17 mouse cellular contexts compared by ENCODE assay signal in the genomic region with DNA sequence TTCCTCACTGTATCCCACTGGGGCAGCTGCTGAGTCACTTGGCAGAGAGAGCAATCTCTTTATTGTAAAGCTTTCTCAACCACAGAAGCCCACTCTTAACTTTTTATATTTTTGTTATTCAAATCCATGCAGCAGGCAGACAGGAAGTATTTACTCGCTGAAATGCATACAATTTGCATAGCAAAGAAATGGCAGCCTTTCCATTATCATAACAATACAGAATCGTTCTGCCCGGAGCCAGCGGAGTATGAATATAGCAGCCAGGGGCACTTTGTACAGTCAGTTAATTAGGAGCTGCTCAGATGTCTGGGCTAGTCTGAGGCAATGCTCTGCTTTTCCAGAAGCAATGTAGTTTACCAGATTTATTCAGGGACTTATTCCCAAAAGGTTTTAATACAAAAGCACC. TPM values are rescaled to one million over a fixed set of nuclear protein-coding genes. Genes with fewer than 3 reads are reported as not detected.
DNase-seq lines count a peak whose midpoint lies in the region; ATAC-seq and TF ChIP-seq lines count a peak whose summit lies in the region.
"Had no signal": no experiment of that assay in that cellular context is flagged by ENCODE, and none has a peak within 500 bp of the region (broad histone marks: within the 10 kb centered on the region; RNA-seq: fewer than 3 reads in every experiment).

No protein-coding gene starts in this region.

- H3K4me3 ChIP-seq in midbrain, embryonic 12.5 days = no peak overlapping the region
- H3K4me3 ChIP-seq in midbrain, embryonic 11.5 days (ENCODE audit: low read depth, low read length) = no peak overlapping the region
- no peak overlapping the region for H3K4me3 ChIP-seq in forebrain, embryonic 16.5 days (replicated peaks; ENCODE audit: low read length)
- H3K4me3 ChIP-seq in midbrain, postnatal 0 days (ENCODE audit: low read depth, low read length) = no peak overlapping the region
- H3K4me3 ChIP-seq: embryonic facial prominence, embryonic 15.5 days; heart, embryonic 13.5 days had no signal

- peak overlapping the region; percentile 15; the same call in 1 of the 2 replicates for H3K4me2 ChIP-seq in midbrain, embryonic 12.5 days (replicated peaks)
- H3K4me2 ChIP-seq in midbrain, embryonic 11.5 days = no peak overlapping the region
- no peak overlapping the region for H3K4me2 ChIP-seq in forebrain, embryonic 16.5 days (ENCODE audit: low read length)
- H3K4me2 ChIP-seq in midbrain, postnatal 0 days (ENCODE audit: low read depth, low read length, poor library complexity, severe bottlenecking) = no peak overlapping the region
- H3K4me2 ChIP-seq: embryonic facial prominence, embryonic 15.5 days; heart, embryonic 13.5 days; lung, embryonic 14.5 days had no signal

- DNase-seq in midbrain, embryonic 11.5 days (ENCODE audit: low spot score, missing footprints) = no peak
- DNase-seq in NIH3T3 (ENCODE audit: low read depth) = peak; percentile 41
- peak; percentile 58 for DNase-seq in midbrain, postnatal 0 days (ENCODE audit: low spot score)
- no peak for DNase-seq in frontal cortex, postnatal 10 days (ENCODE audit: low spot score in 2 of 2)
- no peak for DNase-seq in lung, postnatal 25 days (ENCODE audit: low spot score)
- no peak for DNase-seq in right cerebral cortex, postnatal 4 days
- DNase-seq: cerebellum, postnatal 14 days; gastrocnemius, postnatal 10 days; kidney, postnatal 10 days; lung, embryonic 14.5 days; thymus, postnatal 4 days had no signal

- WGBS in midbrain, embryonic 12.5 days = 19% methylated on average over 4 of the region's 4 CpGs
- WGBS in midbrain, embryonic 11.5 days = 24% methylated on average over 4 of the region's 4 CpGs
- 2% methylated on average over 4 of the region's 4 CpGs for WGBS in forebrain, embryonic 16.5 days
- WGBS in midbrain, postnatal 0 days = 7% methylated on average over 4 of the region's 4 CpGs

- no peaks in the 10 kb centered on the region for H3K9me3 ChIP-seq in midbrain, embryonic 12.5 days
- H3K9me3 ChIP-seq in midbrain, embryonic 11.5 days (ENCODE audit: control insufficient read depth, low read length) = no peaks in the 10 kb centered on the region
- no peaks in the 10 kb centered on the region for H3K9me3 ChIP-seq in forebrain, embryonic 16.5 days (ENCODE audit: control insufficient read depth, low read length)
- H3K9me3 ChIP-seq in midbrain, postnatal 0 days (ENCODE audit: low read length) = no peaks in the 10 kb centered on the region
- H3K9me3 ChIP-seq: embryonic facial prominence, embryonic 15.5 days; heart, embryonic 13.5 days had no signal

- no peak overlapping the region for H3K9ac ChIP-seq in midbrain, embryonic 12.5 days (replicated peaks)
- no peak overlapping the region for H3K9ac ChIP-seq in midbrain, embryonic 11.5 days (ENCODE audit: low read length)
- H3K9ac ChIP-seq in forebrain, embryonic 16.5 days (replicated peaks; ENCODE audit: low read depth, low read length) = no peak overlapping the region
- H3K9ac ChIP-seq in midbrain, postnatal 0 days (replicated peaks; ENCODE audit: low read length, poor library complexity, severe bottlenecking) = no peak overlapping the region
- H3K9ac ChIP-seq: embryonic facial prominence, embryonic 15.5 days; heart, embryonic 13.5 days; lung, embryonic 14.5 days had no signal

- no peak for TF ChIP-seq CTCF in midbrain, postnatal 0 days (IDR thresholded peaks at IDR 0.05)

- peaks cover 23% of the 10 kb centered on the region for H3K4me1 ChIP-seq in midbrain, embryonic 12.5 days
- H3K4me1 ChIP-seq in midbrain, embryonic 11.5 days (ENCODE audit: control insufficient read depth, insufficient read depth, low read length) = peaks cover 2% of the 10 kb centered on the region
- H3K4me1 ChIP-seq in forebrain, embryonic 16.5 days (replicated peaks; ENCODE audit: control insufficient read depth, insufficient read depth, low read length) = peaks cover 26% of the 10 kb centered on the region
- H3K4me1 ChIP-seq in midbrain, postnatal 0 days (ENCODE audit: insufficient read depth, low read length) = no peaks in the 10 kb centered on the region

- no peak overlapping the region for H3K27ac ChIP-seq in midbrain, embryonic 12.5 days (replicated peaks)
- H3K27ac ChIP-seq in midbrain, embryonic 11.5 days (ENCODE audit: low read depth, low read length) = no peak overlapping the region
- H3K27ac ChIP-seq in forebrain, embryonic 16.5 days (ENCODE audit: low read length) = no peak overlapping the region; the same call in 1 of the 2 replicates
- no peak overlapping the region for H3K27ac ChIP-seq in midbrain, postnatal 0 days (ENCODE audit: low read depth, low read length)
- H3K27ac ChIP-seq: embryonic facial prominence, embryonic 15.5 days; heart, embryonic 13.5 days had no signal

- peaks cover 17% of the 10 kb centered on the region; the same call in 1 of the 2 replicates for H3K27me3 ChIP-seq in midbrain, embryonic 12.5 days
- H3K27me3 ChIP-seq in midbrain, embryonic 11.5 days (ENCODE audit: control insufficient read depth, insufficient read depth, low read length) = no peaks in the 10 kb centered on the region
- H3K27me3 ChIP-seq in forebrain, embryonic 16.5 days (replicated peaks; ENCODE audit: control insufficient read depth, insufficient read depth, low read length) = no peaks in the 10 kb centered on the region
- no peaks in the 10 kb centered on the region for H3K27me3 ChIP-seq in midbrain, postnatal 0 days (ENCODE audit: insufficient read depth, low read length)
- H3K27me3 ChIP-seq: embryonic facial prominence, embryonic 15.5 days; heart, embryonic 13.5 days had no signal

- no peaks in the 10 kb centered on the region for H3K36me3 ChIP-seq in midbrain, embryonic 12.5 days
- no peaks in the 10 kb centered on the region for H3K36me3 ChIP-seq in midbrain, embryonic 11.5 days (ENCODE audit: control insufficient read depth, insufficient read depth, low read length)
- H3K36me3 ChIP-seq in forebrain, embryonic 16.5 days (ENCODE audit: control insufficient read depth, insufficient read depth) = no peaks in the 10 kb centered on the region
- no peaks in the 10 kb centered on the region for H3K36me3 ChIP-seq in midbrain, postnatal 0 days (ENCODE audit: insufficient read depth, low read length)
- H3K36me3 ChIP-seq: embryonic facial prominence, embryonic 15.5 days; heart, embryonic 13.5 days had no signal

- peak; percentile 84 for ATAC-seq in midbrain, embryonic 12.5 days (ENCODE audit: low FRiP score, low read depth)
- ATAC-seq in midbrain, embryonic 11.5 days (ENCODE audit: low FRiP score) = no peak
- peak; percentile 96 for ATAC-seq in forebrain, embryonic 16.5 days
- no peak for ATAC-seq in midbrain, postnatal 0 days (ENCODE audit: low FRiP score)
- ATAC-seq: CD4-positive, CD25-positive, alpha-beta regulatory T cell, adult 4 months; inflammation-experienced regulatory T-cells, adult 6 months had no signal

RNA-seq across cellular contexts. Expression of gene Syk, which starts 20.8 kb away (rescaled TPM):
- polyA plus RNA-seq in midbrain, embryonic 12.5 days (2016; fragmentation: Nextera tagmentation; extraction: Ambion mirVana) = 2.2 and 3.2 TPM in 2 replicates
- 2.1 and 2.3 TPM in 2 replicates for polyA plus RNA-seq in midbrain, embryonic 11.5 days (2014; fragmentation: Nextera tagmentation; extraction: Ambion mirVana)
- polyA plus RNA-seq in forebrain, embryonic 16.5 days (2015; fragmentation: Nextera tagmentation; extraction: Ambion mirVana) = 1.3 TPM in 2 replicates
- 2.8 and 3.1 TPM in 2 replicates for total RNA-seq in midbrain, postnatal 0 days (2014; rRNA removed)
- polyA plus RNA-seq in midbrain, postnatal 0 days (2015; fragmentation: Nextera tagmentation; extraction: Ambion mirVana) = 0.90 and 0.91 TPM in 2 replicates

RNA-seq across cellular contexts. Expression of gene Diras2, which starts 31.1 kb away (rescaled TPM):
- 0.66 and 0.98 TPM in 2 replicates for polyA plus RNA-seq in midbrain, embryonic 12.5 days (2016; fragmentation: Nextera tagmentation; extraction: Ambion mirVana)
- polyA plus RNA-seq in midbrain, embryonic 11.5 days (2014; fragmentation: Nextera tagmentation; extraction: Ambion mirVana) = 0.08 and 0.16 TPM in 2 replicates
- 3.7 and 4.3 TPM in 2 replicates for polyA plus RNA-seq in forebrain, embryonic 16.5 days (2015; fragmentation: Nextera tagmentation; extraction: Ambion mirVana)
- total RNA-seq in midbrain, postnatal 0 days (2014; rRNA removed) = 57.1 and 68.2 TPM in 2 replicates
- 6.8 and 7.0 TPM in 2 replicates for polyA plus RNA-seq in midbrain, postnatal 0 days (2015; fragmentation: Nextera tagmentation; extraction: Ambion mirVana)
- polyA plus RNA-seq: CD4-positive, CD25-positive, alpha-beta regulatory T cell, adult 4 months; inflammation-experienced regulatory T-cells, adult 6 months had no signal

Comparison
In these comparisons a context has a peak if more than half of its experiments do, and no peak if none do; other contexts are left out.
1. ATAC-seq: peak in midbrain, embryonic 12.5 days (single experiment) and forebrain, embryonic 16.5 days (single experiment); none in midbrain, embryonic 11.5 days (single experiment) and midbrain, postnatal 0 days (single experiment).
2. DNase-seq: peak in NIH3T3 (single experiment) and midbrain, postnatal 0 days (single experiment); none in midbrain, embryonic 11.5 days (single experiment), frontal cortex, postnatal 10 days (0 of 2), lung, postnatal 25 days (single experiment) and right cerebral cortex, postnatal 4 days (single experiment).